Mouse (Mus musculus) small intestine, adult 2 months (tissue): Measurements from ENCODE around the gene Kctd2.
"Not testable (repeated sequence)": the region's sequence is repeated elsewhere in the genome, so short reads cannot be mapped to it uniquely, and the experiment has no call there.

Experiments used
- CTCF ChIP-seq: fragments of 200-500 bp; IDR thresholded peaks from 2 replicates; pipeline ENCODE4 v1.5.1; 2012; ENCODE audit warnings: low read depth, mild to moderate bottlenecking, control low read depth, inconsistent platforms, low read length, moderate library complexity, mixed read lengths; ENCODE audit not compliant: insufficient replicate concordance, insufficient read length; ENCODE audit errors: extremely low read depth
- POLR2A ChIP-seq: fragments of 200-500 bp; IDR thresholded peaks from 2 replicates; pipeline ENCODE4 v1.6.1; 2012; ENCODE audit warnings: low read depth, mild to moderate bottlenecking, control low read depth, inconsistent platforms, low read length, moderate library complexity

DNA sequence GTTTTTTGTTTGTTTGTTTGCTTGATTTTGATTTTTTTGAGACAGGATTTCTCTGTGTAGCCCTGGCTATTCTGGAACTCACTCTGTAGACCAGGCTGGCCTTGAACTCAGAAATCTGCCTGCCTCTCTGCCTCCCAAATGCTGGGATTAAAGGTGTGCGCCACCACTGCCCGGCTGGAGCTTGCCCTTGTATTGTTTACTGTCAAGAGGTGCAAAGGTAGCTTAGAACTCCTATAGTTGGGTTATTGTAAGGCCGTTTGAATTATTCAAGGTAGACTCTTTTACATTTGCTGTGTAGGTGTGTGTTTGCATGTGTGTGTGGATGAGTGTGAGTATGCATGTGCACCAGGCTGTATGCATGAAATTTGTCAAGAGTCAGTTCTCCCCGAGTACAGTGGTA, 56.7 kb downstream of the Kctd2 start:
- not testable (repeated sequence) for TF ChIP-seq POLR2A, CTCF
